Mouse (Mus musculus) ovary, postnatal 10 days (tissue): ENCODE measurements at regions not wholly inside any gene's neighbourhood (a gene's known extent, or its start where the extent isn't known, plus 50 kb on each side); places are given as distances from the start of the nearest gene placed in this dataset.

ENCODE experiments used
- DNase-seq: peaks from one replicate; pipeline ENCODE4 v3.0.0; 2022; ENCODE audit warnings: low spot score

- DNase-seq, result no peak
Measured at GRCm38 (mm10) chr1:163190841-163191240, 105.4 kb upstream of the Mroh9 start.

- DNase-seq, result no peak
Measured at GRCm38 (mm10) chr1:163181851-163182250, 96.4 kb upstream of the Mroh9 start.

- no peak for DNase-seq
Measured at GRCm38 (mm10) chr1:163177011-163177410, 91.5 kb upstream of the Mroh9 start.

- DNase-seq, result no peak
Measured at GRCm38 (mm10) chr1:163167051-163167450, 81.6 kb upstream of the Mroh9 start.

- DNase-seq, result no peak
Measured at GRCm38 (mm10) chr1:163163636-163164035, 78.2 kb upstream of the Mroh9 start.

GRCm38 (mm10) chr1:163159911-163160310, 74.4 kb upstream of the Mroh9 start:
- DNase-seq, result no peak

- DNase-seq, result no peak
Measured at GRCm38 (mm10) chr1:163158491-163158890, 73.0 kb upstream of the Mroh9 start.

- DNase-seq, result peak; percentile 31
Measured at GRCm38 (mm10) chr1:163150203-163150855, 64.9 kb upstream of the Mroh9 start.

GRCm38 (mm10) chr1:163146641-163147040, 61.2 kb upstream of the Mroh9 start:
- DNase-seq, result no peak

GRCm38 (mm10) chr1:163143113-163143512, 57.6 kb upstream of the Mroh9 start:
- DNase-seq, result no peak

GRCm38 (mm10) chr1:163141471-163141870, 56.0 kb upstream of the Mroh9 start:
- no peak for DNase-seq

GRCm38 (mm10) chr1:163138179-163138578, 52.7 kb upstream of the Mroh9 start:
- no peak for DNase-seq
